Mouse (Mus musculus) lung, embryonic 14.5 days (tissue): Measurements from ENCODE around the gene Grb10. TPM values are rescaled to one million over a fixed set of nuclear protein-coding genes. Genes with fewer than 3 reads are reported as not detected.
A peak's percentile ranks its signal among the peaks of the same experiment; 100 is the strongest.

Experiments
- ATAC-seq: fragments of 200-750 bp; cut with Nextera tagmentation; 2 replicates; pipeline ENCODE4 v1.8.0; 2017; ENCODE audit warnings: mild to moderate bottlenecking, moderate TSS enrichment, moderate library complexity; ENCODE audit not compliant: insufficient read depth
- DNase-seq: peaks from one replicate; pipeline ENCODE4 v3.0.0-alpha.2; 2015
- H3K27ac ChIP-seq: fragments of 300-500 bp; sonication (generic); 2 replicates; pipeline ENCODE4 v1.5.1; 2014; ENCODE audit warnings: low read depth, mild to moderate bottlenecking, moderate library complexity
- H3K27me3 ChIP-seq: fragments of 300-500 bp; sonication (generic); 2 replicates; pipeline ENCODE4 v1.6.1; 2014; ENCODE audit warnings: low read length, control low read depth; ENCODE audit not compliant: insufficient read depth
- H3K36me3 ChIP-seq: fragments of 300-500 bp; sonication (generic); 2 replicates; pipeline ENCODE4 v1.6.1; 2014; ENCODE audit warnings: control low read depth; ENCODE audit not compliant: insufficient read depth
- H3K4me1 ChIP-seq: fragments of 300-500 bp; sonication (generic); 2 replicates; pipeline ENCODE4 v1.6.1; 2014; ENCODE audit warnings: antibody characterized with exemption, control low read depth; ENCODE audit not compliant: insufficient read depth
- H3K4me2 ChIP-seq: fragments of 300-500 bp; sonication (generic); 2 replicates; pipeline ENCODE4 v1.6.1; 2014; ENCODE audit warnings: mild to moderate bottlenecking
- H3K4me3 ChIP-seq: fragments of 300-500 bp; sonication (generic); 2 replicates; pipeline ENCODE4 v1.5.1; 2014; ENCODE audit warnings: low read depth, low read length
- H3K9ac ChIP-seq: fragments of 300-500 bp; sonication (generic); 2 replicates; pipeline ENCODE4 v1.6.1; 2014
- H3K9me3 ChIP-seq: fragments of 300-500 bp; sonication (generic); 2 replicates; pipeline ENCODE4 v1.6.1; 2016; ENCODE audit warnings: low read depth, low read length, control low read depth
- CTCF ChIP-seq: IDR thresholded peaks from 2 replicates; pipeline ENCODE4 v1.5.1; 2016; ENCODE audit warnings: antibody characterized with exemption, low read depth
- WGBS: fragments of 180-500 bp; shearing (Covaris S2); extraction: QIAGEN DNeasy Blood & Tissue Kit; methylation state at CpG from one replicate; pipeline ENCODE4 v1.1.7; 2014; 5-methylcytosine and 5-hydroxymethylcytosine counted together
- polyA plus RNA-seq: library from polyadenylated mRNA; unstranded; fragments of >200 nt; fragmentation: Nextera tagmentation; extraction: Ambion mirVana; gene quantifications from 2 replicates; pipeline ENCODE4 v1.2.1, GENCODE M21; 2014

The Grb10 gene
- polyA plus RNA-seq, 1 experiment from 2014 or later, result 313 TPM

DNA sequence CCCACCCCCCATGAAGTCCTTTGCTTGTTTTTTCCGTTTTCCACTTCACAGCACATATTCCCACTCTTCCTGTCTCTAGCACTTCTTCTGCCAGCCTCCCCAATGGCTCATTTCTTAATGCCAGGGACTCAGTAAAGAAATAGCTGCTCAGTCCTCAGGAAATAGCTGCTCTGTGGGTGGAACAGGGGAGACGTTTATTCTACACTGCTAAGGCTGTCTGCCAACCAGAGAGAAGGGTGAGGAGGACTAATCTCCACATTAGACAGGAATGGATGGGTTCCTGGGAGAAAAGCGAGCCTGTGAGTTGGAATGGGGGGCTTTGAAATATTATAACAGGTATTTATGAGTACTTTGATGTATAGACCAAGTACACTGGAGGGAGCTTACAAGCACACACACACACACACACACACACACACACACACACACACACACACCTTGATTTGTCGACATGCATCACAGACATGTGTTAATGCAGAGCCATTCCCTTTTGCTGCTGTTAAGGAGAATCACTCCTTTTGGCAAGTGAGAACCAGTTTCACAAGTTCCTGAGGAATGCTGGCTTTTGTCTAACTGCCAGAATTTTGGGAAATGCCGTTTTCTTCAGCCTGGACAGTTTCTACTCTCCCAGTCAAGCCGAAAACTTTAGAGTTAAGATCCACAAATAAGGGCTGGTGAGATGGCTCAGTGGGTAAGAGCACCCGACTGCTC, 130.6 kb downstream of the Grb10 start:
- peak overlapping the region; percentile 90 for H3K27ac ChIP-seq
- no peaks in the 10 kb centered on the region for H3K27me3 ChIP-seq
- no peaks in the 10 kb centered on the region for H3K36me3 ChIP-seq
- 29% methylated on average over 7 of the region's 7 CpGs for WGBS
- H3K9ac ChIP-seq, result peak overlapping the region; percentile 26
- DNase-seq, result peak; percentile 89
- no peaks in the 10 kb centered on the region for H3K4me1 ChIP-seq
- no peak overlapping the region for H3K4me2 ChIP-seq
- no peak overlapping the region for H3K4me3 ChIP-seq
- no peaks in the 10 kb centered on the region for H3K9me3 ChIP-seq
- ATAC-seq, result peak; percentile 69; the same call in 1 of the 2 replicates
- no peak for TF ChIP-seq CTCF

DNA sequence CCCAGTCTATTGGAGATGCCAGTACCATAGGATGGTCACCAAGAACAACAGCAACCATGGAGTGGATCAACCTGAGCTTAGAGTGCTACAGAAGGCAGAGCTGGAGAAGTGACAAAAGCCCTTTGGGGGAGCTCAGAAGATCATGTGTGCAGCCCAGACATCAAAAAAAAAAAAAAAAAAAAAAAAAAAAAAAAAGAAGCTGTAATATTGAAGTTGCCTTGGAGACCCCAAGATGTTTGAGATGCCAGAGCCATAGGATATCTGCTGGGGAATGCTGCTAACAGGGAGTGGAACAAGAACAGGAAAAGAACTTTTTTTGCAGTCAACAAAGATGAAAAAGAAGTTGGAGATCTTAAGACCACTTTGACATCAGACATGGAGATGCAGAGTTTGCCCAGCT, 133.0 kb downstream of the Grb10 start:
- Histone ChIP-seq H3K4me1 (no peaks in the 10 kb centered on the region), H3K36me3 (no peaks in the 10 kb centered on the region), H3K9ac (no peak overlapping the region), H3K27ac (no peak overlapping the region; the same call in 1 of the 2 replicates), H3K4me2 (no peak overlapping the region), H3K9me3 (no peaks in the 10 kb centered on the region), H3K27me3 (no peaks in the 10 kb centered on the region), H3K4me3 (no peak overlapping the region)
- no peak for ATAC-seq
- DNase-seq, result no peak
- no peak for TF ChIP-seq CTCF

DNA sequence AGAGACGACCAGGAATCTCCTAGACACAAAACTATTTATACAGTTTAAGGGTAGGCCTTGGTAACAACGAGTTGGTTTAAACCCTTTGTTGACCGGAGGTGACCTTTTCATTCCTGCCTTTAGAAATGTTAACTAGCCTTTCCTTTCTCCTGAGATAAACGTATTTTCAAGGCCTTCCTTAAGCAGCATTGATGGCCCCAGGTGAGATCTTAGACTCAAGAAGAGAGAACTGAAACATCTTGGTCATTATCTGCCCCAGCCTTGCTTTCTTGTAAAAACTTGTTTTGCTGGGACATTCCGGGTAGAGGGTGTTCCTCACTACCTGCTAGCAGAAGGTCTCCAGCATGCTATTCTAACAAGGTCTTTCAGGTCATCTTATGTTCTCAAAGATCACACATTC, 133.5 kb downstream of the Grb10 start:
- Histone ChIP-seq H3K27me3 (no peaks in the 10 kb centered on the region), H3K36me3 (no peaks in the 10 kb centered on the region), H3K4me1 (no peaks in the 10 kb centered on the region), H3K27ac (no peak overlapping the region), H3K4me2 (no peak overlapping the region), H3K9ac (no peak overlapping the region), H3K4me3 (no peak overlapping the region), H3K9me3 (no peaks in the 10 kb centered on the region)
- no peak for DNase-seq
- TF ChIP-seq CTCF, result no peak
- ATAC-seq, result no peak
- 64% methylated on average over 5 of the region's 5 CpGs for whole genome bisulfite sequencing

DNA sequence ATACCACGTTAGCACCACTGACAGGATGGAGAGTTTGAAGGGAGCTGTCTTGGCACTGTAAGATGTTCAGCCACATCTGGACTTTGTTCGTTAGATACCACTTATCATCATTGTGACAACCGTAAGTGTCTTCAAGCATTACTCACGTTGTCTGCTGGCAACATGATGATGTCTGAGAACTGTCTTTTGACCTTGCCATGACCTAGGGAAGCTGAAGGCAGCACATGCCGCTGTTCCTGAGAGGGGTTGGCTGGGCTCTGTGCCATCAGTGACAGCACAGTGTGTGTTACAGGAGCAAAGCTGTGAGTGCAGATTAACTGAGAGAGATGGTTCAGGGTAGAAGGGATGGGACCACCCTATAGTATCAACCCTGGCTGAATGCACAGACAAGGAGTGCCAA, 137.0 kb downstream of the Grb10 start:
- 25% methylated on average over 5 of the region's 5 CpGs for WGBS
- no peak overlapping the region for H3K4me3 ChIP-seq
- no peak overlapping the region for H3K4me2 ChIP-seq
- H3K9ac ChIP-seq, result no peak overlapping the region
- TF ChIP-seq CTCF, result no peak
- peaks cover 7% of the 10 kb centered on the region; the same call in 1 of the 2 replicates for H3K4me1 ChIP-seq
- peak; percentile 92 for DNase-seq
- ATAC-seq, result peak; percentile 97
- H3K27ac ChIP-seq, result peak overlapping the region; percentile 61; the same call in 1 of the 2 replicates
- H3K27me3 ChIP-seq, result no peaks in the 10 kb centered on the region
- no peaks in the 10 kb centered on the region for H3K9me3 ChIP-seq
- H3K36me3 ChIP-seq, result no peaks in the 10 kb centered on the region

DNA sequence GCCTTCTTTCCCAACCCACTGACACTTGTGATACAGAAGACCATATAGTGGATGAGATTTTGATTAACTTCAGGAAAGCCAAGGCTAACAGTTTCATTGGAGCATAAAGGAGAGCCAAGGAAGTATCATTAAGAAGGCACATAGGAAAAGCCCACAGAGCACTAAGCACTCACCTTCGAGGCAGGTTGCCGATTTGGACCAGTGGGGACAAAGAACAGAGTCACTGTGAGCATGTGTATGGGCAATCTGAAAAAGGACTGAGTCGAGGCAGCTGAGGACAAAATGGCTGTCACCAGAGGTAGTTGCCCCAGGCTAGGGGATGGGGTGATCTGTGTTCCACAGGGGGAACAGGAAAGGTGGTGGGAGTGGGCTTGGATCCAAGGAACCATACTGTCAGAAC, 140.0 kb downstream of the Grb10 start:
- Histone ChIP-seq H3K4me2 (no peak overlapping the region), H3K36me3 (no peaks in the 10 kb centered on the region), H3K9ac (no peak overlapping the region), H3K4me1 (peaks cover 7% of the 10 kb centered on the region; the same call in 1 of the 2 replicates), H3K4me3 (no peak overlapping the region), H3K27ac (peak overlapping the region; percentile 51), H3K9me3 (no peaks in the 10 kb centered on the region), H3K27me3 (no peaks in the 10 kb centered on the region)
- DNase-seq (no peak), ATAC-seq (no peak)
- TF ChIP-seq CTCF, result no peak
- 84% methylated on average over 3 of the region's 3 CpGs for WGBS

DNA sequence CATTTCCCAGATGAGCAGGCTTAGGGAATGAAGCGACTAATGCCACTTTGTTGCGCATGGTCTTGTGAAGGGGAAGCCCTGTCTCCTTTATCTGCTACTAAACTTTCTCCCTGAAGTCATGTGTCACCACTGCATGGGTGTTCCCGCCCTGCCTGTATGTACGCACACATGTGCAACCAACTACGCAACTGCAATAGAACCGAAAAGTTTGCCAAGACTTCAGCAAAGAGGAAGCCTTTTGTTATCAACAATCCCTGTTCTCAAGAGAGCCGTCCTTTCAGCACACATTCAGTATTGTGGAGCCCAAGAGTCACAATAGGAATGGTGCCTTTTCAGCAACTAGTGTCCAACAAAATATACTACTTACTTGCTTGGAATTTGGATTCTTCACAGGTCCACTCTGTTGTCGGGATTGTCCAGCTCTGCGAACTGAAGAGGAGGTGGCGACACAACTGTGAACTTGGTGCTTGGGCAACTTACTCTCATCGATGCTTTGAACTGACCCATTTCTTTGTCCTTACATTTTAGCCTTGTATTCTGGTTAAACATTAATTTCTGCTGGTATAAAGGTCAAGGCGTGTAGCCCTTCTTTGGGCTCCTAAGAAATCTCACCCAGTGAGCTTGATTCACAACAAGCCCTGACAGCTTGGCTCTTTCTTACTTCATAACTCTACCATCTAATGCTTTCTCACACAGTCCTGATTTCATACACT, 140.7 kb downstream of the Grb10 start, which contains the start of gene Ddc:
Ddc (minus strand) TSS at position 500 of the 713 bp plus-strand sequence.
- Histone ChIP-seq H3K27ac (peak within 1 kb of the TSS; percentile 51), H3K4me1 (peaks cover 7% of the 10 kb centered on the region; the same call in 1 of the 2 replicates), H3K9me3 (no peaks in the 10 kb centered on the region), H3K36me3 (no peaks in the 10 kb centered on the region), H3K27me3 (no peaks in the 10 kb centered on the region), H3K9ac (no peak within 1 kb of the TSS), H3K4me3 (no peak within 1 kb of the TSS), H3K4me2 (no peak within 1 kb of the TSS)
- ATAC-seq (no peak), DNase-seq (no peak)
- WGBS, result 68% methylated on average over 12 of the region's 12 CpGs
- TF ChIP-seq CTCF, result no peak

DNA sequence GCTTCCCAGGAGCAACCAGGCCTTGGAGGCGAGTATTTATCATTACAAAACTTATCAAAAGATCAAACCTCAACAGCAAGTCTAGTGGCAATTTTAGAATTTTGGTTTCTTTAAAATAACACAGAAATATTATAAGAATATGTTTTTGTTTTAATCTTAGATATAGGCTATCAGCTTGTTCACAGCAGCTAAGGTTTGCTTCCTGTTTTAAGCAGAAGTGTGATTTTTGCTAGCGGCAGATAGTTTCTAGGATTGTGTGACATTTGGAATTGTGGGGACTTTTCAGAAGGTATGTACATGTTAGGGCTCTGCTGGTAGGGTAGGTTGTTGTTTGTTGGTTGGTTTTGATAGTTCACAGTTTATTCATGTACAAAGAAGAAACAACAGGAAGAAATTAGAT, 143.0 kb downstream of the Grb10 start:
- Histone ChIP-seq H3K9ac (no peak overlapping the region), H3K27me3 (no peaks in the 10 kb centered on the region), H3K4me1 (peaks cover 10% of the 10 kb centered on the region; the same call in 1 of the 2 replicates), H3K27ac (no peak overlapping the region), H3K4me3 (no peak overlapping the region), H3K9me3 (no peaks in the 10 kb centered on the region), H3K4me2 (no peak overlapping the region), H3K36me3 (no peaks in the 10 kb centered on the region)
- DNase-seq (no peak), ATAC-seq (no peak)
- WGBS, result 82% methylated on average over 2 of the region's 2 CpGs
- TF ChIP-seq CTCF, result no peak
